Mouse (Mus musculus): ENCODE measurements at regions not wholly inside any gene's neighbourhood (a gene's known extent, or its start where the extent isn't known, plus 50 kb on each side); places are given as distances from the start of the nearest gene placed in this dataset.

DNA sequence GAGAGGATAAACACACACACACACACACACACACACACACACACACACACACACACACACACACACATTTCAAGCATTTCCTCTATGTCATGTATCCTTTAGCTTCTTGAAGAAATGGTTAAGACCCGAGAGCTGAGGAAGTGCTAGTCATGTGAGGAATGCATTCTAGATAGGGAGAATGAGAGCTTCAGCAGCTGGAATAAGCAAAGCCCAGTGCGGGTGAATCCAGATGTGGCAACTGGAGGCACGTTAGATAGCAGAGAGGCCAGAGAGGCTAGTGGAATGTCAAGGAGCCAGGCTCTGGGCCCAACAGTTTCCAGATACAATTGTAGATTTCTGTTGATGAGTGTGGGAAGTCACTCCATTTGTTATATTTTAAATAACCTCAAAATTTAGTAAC, 234.2 kb downstream of the Gm21750 start:
- no peaks in the 10 kb centered on the region for H3K36me3 ChIP-seq (ENCODE audit: inconsistent target)
- no peaks in the 10 kb centered on the region for H3K79me2 ChIP-seq (ENCODE audit: inconsistent target)
- H3K27ac ChIP-seq, result no peak overlapping the region
- WGBS (ENCODE audit: missing documents), result 57% methylated on average over 3 of the region's 3 CpGs
- H3K4me3 ChIP-seq (ENCODE audit: inconsistent target), result no peak overlapping the region

DNA sequence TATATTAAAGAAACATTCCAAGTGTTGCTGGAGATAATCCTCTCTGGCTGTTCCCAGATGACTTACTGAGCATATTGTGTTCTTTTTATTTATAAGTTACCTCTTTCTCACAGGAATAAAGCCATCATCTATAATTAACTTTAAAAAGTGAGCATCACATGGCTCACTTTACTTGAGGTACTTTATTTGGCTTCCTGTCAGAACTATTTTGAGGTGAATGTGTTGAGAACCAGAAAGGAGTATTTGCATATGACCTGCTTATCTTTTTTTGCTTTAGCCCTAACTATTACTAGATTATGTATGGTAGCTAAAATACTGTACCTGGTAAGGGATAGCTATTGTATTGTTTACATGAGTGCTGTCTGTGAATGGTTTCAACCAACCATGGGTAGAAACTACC, 238.1 kb downstream of the Gm21750 start:
- no peaks in the 10 kb centered on the region for H3K79me2 ChIP-seq (ENCODE audit: inconsistent target)

DNA sequence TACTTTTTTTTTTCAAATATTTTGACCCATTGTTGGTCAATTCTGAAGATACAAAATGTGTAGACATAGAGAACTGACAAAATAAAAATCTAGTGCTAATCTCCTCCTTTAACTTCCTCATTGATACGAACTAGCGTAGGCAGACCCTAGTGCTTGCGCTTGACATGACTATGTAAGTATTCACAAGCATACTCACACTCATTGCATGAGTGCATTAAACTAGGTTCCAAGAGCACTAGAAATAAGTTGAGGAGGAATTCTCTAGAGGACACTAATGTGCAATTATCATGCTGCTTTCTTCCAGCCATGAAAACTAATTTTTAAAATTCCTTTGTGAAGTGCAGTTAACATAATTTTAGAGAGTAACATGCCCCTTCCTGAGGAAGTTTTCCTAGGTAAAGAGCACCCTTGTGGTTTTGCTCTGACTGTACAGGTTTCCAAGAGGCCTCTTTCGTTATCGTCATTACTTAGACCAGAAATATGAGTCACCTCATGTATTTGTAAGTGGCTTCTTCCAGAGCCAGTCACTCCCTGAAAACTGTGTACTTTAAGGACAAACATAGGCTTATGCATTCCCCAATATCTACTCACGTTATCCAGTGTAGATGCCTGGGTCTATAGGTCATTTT, 241.2 kb downstream of the Gm21750 start:
- H3K27ac ChIP-seq, result no peak overlapping the region
- no peak overlapping the region for H3K4me3 ChIP-seq (ENCODE audit: inconsistent target)
- no peaks in the 10 kb centered on the region for H3K36me3 ChIP-seq (ENCODE audit: inconsistent target)
- WGBS (ENCODE audit: missing documents), result 51% methylated on average over 6 of the region's 6 CpGs
- no peaks in the 10 kb centered on the region for H3K79me2 ChIP-seq (ENCODE audit: inconsistent target)

More for the DNA sequence above, 238.1 kb downstream of the Gm21750 start:
- Histone ChIP-seq H3K4me3 (ENCODE audit: inconsistent target) (no peak overlapping the region), H3K36me3 (ENCODE audit: inconsistent target) (no peaks in the 10 kb centered on the region), H3K27ac (no peak overlapping the region)

DNA sequence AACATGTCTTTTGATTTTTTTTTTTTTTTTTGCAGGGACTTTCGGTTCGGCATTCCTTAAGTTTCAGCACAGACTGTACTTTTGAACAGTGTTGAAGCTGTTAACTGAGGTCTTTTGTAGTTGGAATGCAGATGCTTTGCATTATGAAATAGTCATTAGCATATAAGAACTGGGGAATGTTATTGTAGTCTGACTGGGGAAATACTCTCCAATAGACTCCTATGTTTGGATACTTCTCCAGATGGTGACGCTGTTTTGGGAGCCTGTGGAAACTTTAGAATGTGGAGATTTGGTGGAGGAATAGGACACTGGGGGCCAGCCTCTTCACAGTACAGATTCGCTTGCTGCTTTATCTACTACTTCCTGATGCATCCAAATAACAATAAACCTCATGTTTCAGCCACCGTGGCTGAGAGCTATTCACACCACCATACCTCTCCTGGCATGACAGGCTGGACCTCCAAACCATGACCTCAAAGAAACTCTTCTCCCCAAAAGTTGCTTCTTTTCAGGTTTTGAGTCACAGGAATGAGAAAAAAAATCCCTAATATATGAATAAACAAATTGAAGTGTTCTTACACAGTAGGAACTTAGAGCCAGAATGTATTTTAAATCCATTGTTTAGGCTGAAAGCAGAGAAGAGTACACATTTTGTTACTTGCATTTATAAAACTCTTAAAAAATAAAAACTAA, 252.9 kb downstream of the Gm21750 start:
- Histone ChIP-seq H3K4me3 (ENCODE audit: inconsistent target) (no peak overlapping the region), H3K27ac (no peak overlapping the region), H3K36me3 (ENCODE audit: inconsistent target) (no peaks in the 10 kb centered on the region), H3K79me2 (ENCODE audit: inconsistent target) (no peaks in the 10 kb centered on the region)
- 83% methylated on average over 5 of the region's 5 CpGs for WGBS (ENCODE audit: missing documents)

DNA sequence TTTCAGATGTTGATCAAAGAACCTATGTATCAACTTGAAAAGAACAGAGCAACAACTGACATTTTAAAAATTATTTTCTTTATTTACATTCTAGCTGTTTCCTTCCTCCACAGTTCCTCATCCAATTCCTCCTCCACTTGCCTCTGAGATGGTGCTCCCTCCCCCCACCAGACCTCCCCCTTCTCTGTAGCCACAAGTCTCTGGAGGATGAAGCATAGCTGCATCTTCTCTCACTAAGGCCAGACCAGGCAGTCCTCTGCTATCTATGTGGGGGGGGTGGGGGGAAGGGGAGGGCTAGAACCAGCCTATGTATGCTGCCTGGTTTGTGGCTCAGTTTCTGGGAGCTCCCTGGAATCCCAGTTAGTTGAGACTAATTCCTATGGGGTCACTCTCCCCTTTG, 255.0 kb downstream of the Gm21750 start:
- no peak overlapping the region for H3K27ac ChIP-seq
- H3K79me2 ChIP-seq (ENCODE audit: inconsistent target), result no peaks in the 10 kb centered on the region
- H3K36me3 ChIP-seq (ENCODE audit: inconsistent target), result no peaks in the 10 kb centered on the region
- no peak overlapping the region for H3K4me3 ChIP-seq (ENCODE audit: inconsistent target)

DNA sequence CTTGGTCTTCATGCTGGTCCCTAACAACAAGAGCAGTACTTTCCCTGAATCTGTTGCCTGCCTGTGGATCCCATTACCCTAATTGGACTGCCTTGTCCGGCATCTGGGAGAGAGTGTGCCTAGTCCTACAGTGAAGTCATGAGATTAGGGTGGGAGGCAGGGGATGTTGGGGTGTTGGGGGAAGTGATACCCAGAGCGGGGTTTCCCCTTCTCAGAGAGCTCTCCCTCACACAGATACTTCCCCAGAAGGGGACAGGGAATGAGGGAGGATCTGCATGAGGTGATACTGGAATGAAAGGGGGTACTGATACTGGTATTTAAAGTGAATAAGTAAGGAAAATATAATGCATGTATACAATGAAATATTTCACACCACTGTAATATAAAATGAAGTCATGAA, 270.1 kb downstream of the Gm21750 start:
- Histone ChIP-seq H3K4me3 (ENCODE audit: inconsistent target) (no peak overlapping the region), H3K27ac (no peak overlapping the region), H3K36me3 (ENCODE audit: inconsistent target) (no peaks in the 10 kb centered on the region), H3K79me2 (ENCODE audit: inconsistent target) (no peaks in the 10 kb centered on the region)
- WGBS (ENCODE audit: missing documents), result 34% methylated on average over 2 of the region's 2 CpGs

DNA sequence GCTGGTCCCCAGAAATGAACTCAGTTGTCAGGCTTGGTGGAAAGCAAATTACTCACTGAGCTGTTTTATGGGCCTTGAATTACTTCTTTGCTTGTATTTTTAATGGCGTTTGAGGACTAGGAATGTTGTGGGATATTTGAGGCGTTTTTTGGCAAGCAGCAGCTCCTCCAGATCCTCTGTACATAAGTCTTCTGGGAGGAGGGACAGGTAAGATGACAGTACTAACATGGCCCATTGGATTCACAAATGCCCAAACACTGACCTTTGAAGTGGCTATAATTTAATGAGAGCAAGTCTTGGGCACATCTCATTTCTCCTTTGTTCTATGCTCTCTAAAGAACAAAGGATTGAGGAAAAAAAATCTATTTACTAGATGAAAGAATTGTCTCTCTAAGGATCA, 286.3 kb downstream of the Gm21750 start:
- Histone ChIP-seq H3K4me3 (ENCODE audit: inconsistent target) (no peak overlapping the region), H3K27ac (no peak overlapping the region), H3K79me2 (ENCODE audit: inconsistent target) (no peaks in the 10 kb centered on the region), H3K36me3 (ENCODE audit: inconsistent target) (no peaks in the 10 kb centered on the region)
- WGBS (ENCODE audit: missing documents), result 100% methylated on average over 2 of the region's 2 CpGs

DNA sequence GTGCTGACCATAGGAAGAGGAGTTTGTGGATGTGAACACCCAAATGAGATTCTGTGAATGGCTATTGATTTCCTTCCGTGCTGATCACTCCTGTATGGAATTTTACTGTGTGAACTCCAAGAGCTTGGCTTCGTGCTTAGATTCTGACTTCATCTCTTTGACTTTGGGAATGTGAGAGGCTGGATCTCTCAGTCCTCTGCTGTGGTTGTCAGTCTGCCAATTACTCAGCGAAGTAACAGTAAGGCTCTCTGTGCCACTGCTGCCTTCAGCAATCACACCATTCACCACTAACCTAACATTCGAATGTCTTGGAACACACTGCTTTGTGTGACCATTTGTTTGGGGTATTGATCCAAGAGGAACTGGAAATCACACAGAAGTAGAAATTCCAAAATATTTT, 291.5 kb downstream of the Gm21750 start:
- H3K27ac ChIP-seq, result no peak overlapping the region
- 93% methylated on average over 4 of the region's 4 CpGs for WGBS (ENCODE audit: missing documents)
- H3K36me3 ChIP-seq (ENCODE audit: inconsistent target), result no peaks in the 10 kb centered on the region
- H3K4me3 ChIP-seq (ENCODE audit: inconsistent target), result no peak overlapping the region
- no peaks in the 10 kb centered on the region for H3K79me2 ChIP-seq (ENCODE audit: inconsistent target)

DNA sequence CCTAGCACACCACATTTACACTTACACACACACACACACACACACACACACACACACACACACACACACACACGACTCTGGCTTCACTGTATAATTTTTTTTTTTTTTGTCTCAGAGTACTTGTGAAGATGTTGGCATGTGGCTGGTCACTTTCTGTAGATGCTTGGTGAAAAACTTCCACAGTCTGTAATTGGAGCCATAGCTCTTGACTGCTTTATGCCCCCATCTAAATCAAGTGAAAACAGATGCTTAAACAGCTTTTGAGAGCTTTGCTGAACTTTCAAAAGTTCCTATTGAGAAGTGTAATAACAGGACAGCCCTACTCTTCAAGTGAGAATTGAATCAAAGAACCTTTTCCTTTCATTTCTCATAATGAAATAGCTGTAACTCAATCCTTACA, 317.7 kb downstream of the Gm21750 start:
- Histone ChIP-seq H3K4me3 (ENCODE audit: inconsistent target) (no peak overlapping the region), H3K27ac (no peak overlapping the region), H3K36me3 (ENCODE audit: inconsistent target) (no peaks in the 10 kb centered on the region), H3K79me2 (ENCODE audit: inconsistent target) (no peaks in the 10 kb centered on the region)
- 17% methylated on average over 1 of the region's 1 CpGs for WGBS (ENCODE audit: missing documents)

DNA sequence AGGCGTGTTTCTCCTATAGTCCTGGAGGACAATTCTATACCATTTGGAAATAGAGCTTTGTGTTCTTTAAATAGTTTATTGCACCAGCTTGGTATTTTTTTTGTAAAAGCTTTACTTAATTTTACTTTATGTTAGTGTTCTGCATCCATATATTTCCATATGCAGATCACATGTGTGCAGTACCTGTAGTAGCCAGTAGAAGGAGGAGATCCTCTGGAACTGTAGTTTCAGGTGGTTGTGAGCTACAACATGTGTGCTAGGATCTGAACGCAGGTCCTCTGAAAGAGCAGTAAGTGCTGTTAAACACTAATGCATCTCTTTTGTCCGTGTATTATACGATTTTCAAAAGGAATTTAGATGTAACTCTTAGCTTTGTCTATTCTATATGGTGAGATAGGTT, 335.2 kb downstream of the Gm21750 start:
- 86% methylated on average over 4 of the region's 4 CpGs for WGBS (ENCODE audit: missing documents)
- H3K27ac ChIP-seq, result no peak overlapping the region
- no peaks in the 10 kb centered on the region for H3K79me2 ChIP-seq (ENCODE audit: inconsistent target)
- no peak overlapping the region for H3K4me3 ChIP-seq (ENCODE audit: inconsistent target)
- no peaks in the 10 kb centered on the region for H3K36me3 ChIP-seq (ENCODE audit: inconsistent target)

DNA sequence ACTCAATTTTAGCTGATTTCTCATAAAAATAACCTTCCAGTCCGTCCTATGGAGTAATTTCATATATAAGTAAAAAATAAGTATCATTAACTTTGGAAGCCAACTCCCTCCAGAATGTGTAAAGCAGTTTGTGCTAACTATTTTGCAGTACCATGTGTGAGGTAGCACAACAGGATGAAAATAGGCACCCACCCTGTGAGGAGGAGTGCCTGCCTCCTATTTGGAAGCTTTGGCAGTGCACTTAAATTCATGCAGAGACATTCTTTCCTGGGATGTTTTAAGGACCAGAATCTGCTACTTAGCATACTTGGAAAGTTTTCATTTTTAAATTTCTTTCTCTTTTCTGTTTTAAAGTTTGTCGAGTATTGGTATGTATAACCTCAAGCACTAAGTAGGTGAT, 336.8 kb downstream of the Gm21750 start:
- no peak overlapping the region for H3K4me3 ChIP-seq (ENCODE audit: inconsistent target)
- no peaks in the 10 kb centered on the region for H3K79me2 ChIP-seq (ENCODE audit: inconsistent target)
- H3K36me3 ChIP-seq (ENCODE audit: inconsistent target), result no peaks in the 10 kb centered on the region
- 94% methylated on average over 2 of the region's 2 CpGs for WGBS (ENCODE audit: missing documents)
- H3K27ac ChIP-seq, result no peak overlapping the region

DNA sequence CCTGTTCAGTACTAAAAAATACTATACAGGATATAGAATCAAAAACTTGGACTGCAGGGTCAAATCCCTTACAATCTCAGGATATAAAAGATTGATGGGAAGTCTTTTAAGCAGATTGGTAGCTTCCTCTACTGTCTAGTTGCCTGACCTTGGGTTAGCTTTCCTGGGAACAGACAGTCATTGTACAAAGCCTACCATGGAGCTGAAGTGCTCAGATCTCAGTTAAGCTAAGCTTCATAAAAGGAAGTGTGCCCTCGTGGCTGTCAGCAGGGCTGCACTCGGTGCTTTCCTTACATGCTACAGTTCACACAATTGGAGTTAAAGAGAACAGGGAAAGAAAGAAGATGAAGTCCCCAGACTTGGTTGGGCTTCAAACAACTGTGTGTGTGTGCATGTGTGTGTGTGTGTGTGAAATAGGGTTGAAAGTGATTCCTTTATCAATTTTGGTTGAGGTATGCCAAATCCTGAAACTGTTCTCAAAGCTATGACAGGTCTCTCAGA, 338.4 kb downstream of the Gm21750 start:
- Histone ChIP-seq H3K79me2 (ENCODE audit: inconsistent target) (no peaks in the 10 kb centered on the region), H3K36me3 (ENCODE audit: inconsistent target) (no peaks in the 10 kb centered on the region), H3K4me3 (ENCODE audit: inconsistent target) (no peak overlapping the region), H3K27ac (no peak overlapping the region)
- 27% methylated on average over 2 of the region's 2 CpGs for WGBS (ENCODE audit: missing documents)

DNA sequence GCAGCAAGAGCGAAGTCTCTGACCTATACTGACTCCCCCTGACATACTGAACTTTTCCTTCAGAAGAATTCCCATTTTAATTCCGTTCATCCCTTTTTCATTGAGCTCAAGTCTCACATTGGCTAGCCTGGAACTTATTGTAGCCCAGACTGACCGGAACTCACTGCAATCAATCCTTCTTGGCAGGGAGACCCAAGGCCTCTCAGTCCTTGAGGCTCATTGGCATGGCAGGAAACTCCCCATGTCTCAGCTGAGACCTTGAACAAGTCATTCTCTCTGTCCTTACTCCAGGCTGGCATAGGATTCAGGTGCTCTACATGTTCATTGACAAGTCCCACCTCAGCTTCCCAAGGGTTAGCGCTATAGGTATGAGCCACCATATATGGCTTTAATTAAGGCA, 345.9 kb downstream of the Gm21750 start:
- H3K27ac ChIP-seq, result no peak overlapping the region
- no peaks in the 10 kb centered on the region for H3K36me3 ChIP-seq (ENCODE audit: inconsistent target)
- 93% methylated on average over 4 of the region's 4 CpGs for WGBS (ENCODE audit: missing documents)
- H3K79me2 ChIP-seq (ENCODE audit: inconsistent target), result no peaks in the 10 kb centered on the region
- H3K4me3 ChIP-seq (ENCODE audit: inconsistent target), result no peak overlapping the region

DNA sequence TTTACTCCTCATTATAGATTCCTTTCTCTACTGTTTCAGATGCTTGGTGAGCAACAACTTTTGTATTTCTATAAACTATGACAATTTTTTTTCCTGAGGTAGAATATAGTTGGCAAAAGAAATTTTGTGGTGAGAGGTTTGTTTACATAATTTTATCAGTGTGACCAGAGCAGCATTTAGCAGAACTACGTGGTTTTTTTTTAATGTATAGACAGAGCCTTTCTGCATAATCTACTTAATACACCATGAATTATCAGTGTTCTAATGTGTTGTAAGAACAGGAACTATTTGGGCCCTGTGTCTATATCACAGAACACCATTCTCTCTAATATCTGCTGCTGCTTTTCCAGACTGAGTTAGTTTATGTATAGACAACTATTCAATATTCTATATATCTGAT, 350.5 kb downstream of the Gm21750 start:
- Histone ChIP-seq H3K36me3 (ENCODE audit: inconsistent target) (no peaks in the 10 kb centered on the region), H3K4me3 (ENCODE audit: inconsistent target) (no peak overlapping the region), H3K79me2 (ENCODE audit: inconsistent target) (no peaks in the 10 kb centered on the region), H3K27ac (no peak overlapping the region)
- 80% methylated on average over 1 of the region's 1 CpGs for WGBS (ENCODE audit: missing documents)

DNA sequence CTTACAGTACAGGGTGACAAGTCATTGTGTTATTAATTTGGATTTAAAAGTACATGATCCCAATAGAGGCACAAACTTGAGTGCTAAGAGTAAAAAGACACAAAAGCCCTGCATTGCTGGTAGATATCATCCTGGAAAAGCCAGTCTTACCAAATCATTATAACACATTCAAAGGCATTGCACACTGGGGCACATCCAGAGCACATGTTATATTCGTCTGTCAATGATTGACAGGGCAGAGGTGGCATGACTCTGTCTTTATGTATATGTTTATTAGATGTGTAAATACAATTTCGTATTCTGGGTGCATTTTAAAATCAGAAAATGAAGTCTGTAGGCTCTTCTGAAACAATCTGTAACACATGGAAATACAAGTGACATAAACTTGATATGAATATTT, 358.4 kb downstream of the Gm21750 start:
- H3K4me3 ChIP-seq (ENCODE audit: inconsistent target), result no peak overlapping the region
- no peaks in the 10 kb centered on the region for H3K79me2 ChIP-seq (ENCODE audit: inconsistent target)
- no peaks in the 10 kb centered on the region for H3K36me3 ChIP-seq (ENCODE audit: inconsistent target)
- no peak overlapping the region for H3K27ac ChIP-seq
- 85% methylated on average over 2 of the region's 2 CpGs for WGBS (ENCODE audit: missing documents)
